Mouse (Mus musculus): ENCODE measurements around the gene Olfr198. TPM values are rescaled to one million over a fixed set of nuclear protein-coding genes. Genes with fewer than 3 reads are reported as not detected.
"Not testable (repeated sequence)": the region's sequence is repeated elsewhere in the genome, so short reads cannot be mapped to it uniquely, and the experiment has no call there.

Gene Olfr198
- polyA plus RNA-seq (2015; fragmentation: Nextera tagmentation; extraction: Ambion mirVana) = not detected in 2 replicates

DNA sequence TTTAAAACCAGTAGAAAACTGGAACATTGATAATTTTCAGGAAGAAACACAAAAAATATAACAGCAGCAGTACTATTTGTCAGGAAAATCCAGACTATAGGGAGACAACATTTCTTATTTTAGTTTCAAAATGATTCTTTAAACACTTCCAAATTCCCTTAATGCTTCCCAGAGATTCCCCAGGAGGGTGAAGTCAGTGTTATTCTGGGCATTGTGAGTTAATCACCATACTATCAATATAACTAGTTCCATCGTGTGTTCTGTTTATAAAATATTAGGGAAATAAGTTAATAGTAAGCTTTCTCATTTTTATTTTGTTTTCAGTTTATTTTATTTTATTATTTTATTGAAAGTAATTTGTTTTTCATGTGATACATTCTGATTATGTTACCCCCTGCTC is at the start of gene Olfr198:
TSS of gene Olfr198 (minus strand) at position 101 of the 400 bp plus-strand sequence.
- DNase-seq (ENCODE audit: low spot score) = not testable (repeated sequence)

- no peak for DNase-seq (ENCODE audit: low spot score)
These were observed 46.4 kb upstream of the Olfr198 start for GRCm38 (mm10) chr16:59249684-59250083.

- not testable (repeated sequence) for DNase-seq (ENCODE audit: low spot score)
These were observed 16.3 kb upstream of the Olfr198 start, which contains the start of gene Olfr199 for GRCm38 (mm10) chr16:59219667-59220066. Olfr199 (minus strand) TSS chr16:59219767.

DNA sequence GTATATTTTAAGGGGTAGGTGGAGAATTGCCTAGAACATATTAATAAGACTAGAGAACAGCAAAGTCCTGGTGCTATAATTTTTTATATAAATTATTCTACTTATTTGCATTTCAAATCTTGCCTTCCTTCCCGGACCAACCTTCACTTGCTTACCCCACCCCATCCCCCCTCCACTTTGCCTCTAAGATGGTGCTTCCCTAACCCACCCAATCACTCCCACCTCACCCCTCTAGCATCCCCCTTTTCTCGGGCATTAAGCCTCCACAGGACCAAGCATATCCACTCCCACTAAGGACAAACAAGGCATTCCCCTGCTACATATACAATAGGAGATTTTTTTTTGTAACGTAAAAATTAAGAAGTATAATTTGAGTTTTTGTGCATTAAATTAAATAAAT is 14.5 kb upstream of the Olfr198 start:
- not testable (repeated sequence) for DNase-seq (ENCODE audit: low spot score)

- no peak for DNase-seq (ENCODE audit: low spot score)
These were observed 33.0 kb downstream of the Olfr198 start, which contains the start of gene Olfr196 for GRCm38 (mm10) chr16:59170354-59170753. Olfr196 (minus strand) TSS chr16:59170454.

- no peak for DNase-seq (ENCODE audit: low spot score)
These were observed 51.3 kb downstream of the Olfr198 start for GRCm38 (mm10) chr16:59151996-59152395.

Other genes with a start within 250 kb of the Olfr198 start
- not detected in 2 replicates for gene Olfr183, start 208.2 kb downstream of the Olfr198 start, polyA plus RNA-seq (2015; fragmentation: Nextera tagmentation; extraction: Ambion mirVana)
- not detected in 2 replicates for gene Olfr186, start 173.2 kb downstream of the Olfr198 start, polyA plus RNA-seq (2015; fragmentation: Nextera tagmentation; extraction: Ambion mirVana)
- not detected in 2 replicates for gene Olfr187, start 163.8 kb downstream of the Olfr198 start, polyA plus RNA-seq (2015; fragmentation: Nextera tagmentation; extraction: Ambion mirVana)
- not detected in 2 replicates for gene Olfr190, start 125.5 kb downstream of the Olfr198 start, polyA plus RNA-seq (2015; fragmentation: Nextera tagmentation; extraction: Ambion mirVana)
- not detected in 2 replicates for gene Olfr191, start 113.7 kb downstream of the Olfr198 start, polyA plus RNA-seq (2015; fragmentation: Nextera tagmentation; extraction: Ambion mirVana)
- gene Olfr193, start 91.7 kb downstream of the Olfr198 start, polyA plus RNA-seq (2015; fragmentation: Nextera tagmentation; extraction: Ambion mirVana) = not detected in 2 replicates
- gene Olfr194, start 82.5 kb downstream of the Olfr198 start, polyA plus RNA-seq (2015; fragmentation: Nextera tagmentation; extraction: Ambion mirVana) = not detected in 2 replicates
- gene Olfr195, start 56.5 kb downstream of the Olfr198 start, polyA plus RNA-seq (2015; fragmentation: Nextera tagmentation; extraction: Ambion mirVana) = not detected in 2 replicates
- gene Olfr196, start 33.1 kb downstream of the Olfr198 start, polyA plus RNA-seq (2015; fragmentation: Nextera tagmentation; extraction: Ambion mirVana) = not detected in 2 replicates
- not detected in 2 replicates for gene Olfr199, start 16.2 kb upstream of the Olfr198 start, polyA plus RNA-seq (2015; fragmentation: Nextera tagmentation; extraction: Ambion mirVana)
- not detected in 2 replicates for gene Olfr201, start 69.1 kb upstream of the Olfr198 start, polyA plus RNA-seq (2015; fragmentation: Nextera tagmentation; extraction: Ambion mirVana)
- not detected in 2 replicates for gene Olfr202, start 83.3 kb upstream of the Olfr198 start, polyA plus RNA-seq (2015; fragmentation: Nextera tagmentation; extraction: Ambion mirVana)
- gene Olfr203, start 95.3 kb upstream of the Olfr198 start, polyA plus RNA-seq (2015; fragmentation: Nextera tagmentation; extraction: Ambion mirVana) = not detected in 2 replicates
- not detected in 2 replicates for gene Olfr204, start 114.7 kb upstream of the Olfr198 start, polyA plus RNA-seq (2015; fragmentation: Nextera tagmentation; extraction: Ambion mirVana)
- gene Olfr205, start 127.6 kb upstream of the Olfr198 start, polyA plus RNA-seq (2015; fragmentation: Nextera tagmentation; extraction: Ambion mirVana) = not detected in 2 replicates
- not detected in 2 replicates for gene Olfr206, start 145.7 kb upstream of the Olfr198 start, polyA plus RNA-seq (2015; fragmentation: Nextera tagmentation; extraction: Ambion mirVana)
- gene Olfr209, start 160.5 kb upstream of the Olfr198 start, polyA plus RNA-seq (2015; fragmentation: Nextera tagmentation; extraction: Ambion mirVana) = not detected in 2 replicates
- gene Gabrr3, start 203.8 kb upstream of the Olfr198 start, polyA plus RNA-seq (2015; fragmentation: Nextera tagmentation; extraction: Ambion mirVana) = not detected in 2 replicates